Mouse (Mus musculus) heart, postnatal 0 days (tissue): ENCODE measurements around the gene Defb43.
A peak's percentile ranks its signal among the peaks of the same experiment; 100 is the strongest.

Experiments
- CTCF ChIP-seq: IDR thresholded peaks from 2 replicates; pipeline ENCODE4 v1.5.1; 2016; ENCODE audit warnings: antibody characterized with exemption, control low read depth, low read depth
- EP300 ChIP-seq: IDR thresholded peaks from 2 replicates; pipeline ENCODE4 v1.6.1; 2016; ENCODE audit warnings: antibody characterized with exemption, low read depth

DNA sequence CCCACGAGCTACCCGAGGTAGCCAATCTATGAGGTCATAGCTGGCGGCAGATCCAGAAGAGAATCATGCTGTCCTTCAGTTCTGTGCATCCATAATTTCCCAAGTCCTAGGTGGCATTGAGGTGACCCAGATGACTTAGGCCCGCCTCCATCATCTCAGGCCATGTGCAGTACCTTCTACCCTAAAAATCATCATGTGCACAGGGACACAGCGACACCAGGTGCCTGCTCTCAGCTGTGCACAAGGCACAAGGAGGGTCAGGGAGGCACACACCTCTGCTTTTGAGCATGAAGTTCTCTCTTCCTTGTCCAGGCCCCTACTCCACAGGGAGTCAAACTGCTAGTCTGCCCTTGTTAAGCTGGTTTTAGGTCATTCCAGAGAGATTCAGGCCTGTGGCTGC lies 46.2 kb upstream of the Defb43 start:
- TF ChIP-seq CTCF (peak; percentile 56), EP300 (no peak)
